Mouse (Mus musculus): ENCODE results near the gene Mrrf. TPM values are rescaled to one million over a fixed set of nuclear protein-coding genes. Genes with fewer than 3 reads are reported as not detected.

The Mrrf gene
- polyA plus RNA-seq (2016; fragmentation: Nextera tagmentation; extraction: Ambion mirVana), result 23.2 and 23.4 TPM in 2 replicates

GRCm38 (mm10) chr2:36136300-36136941 lies at the start of gene Mrrf, which contains the start of gene Rbm18:
Gene Mrrf (plus strand): TSS chr2:36136389.
Gene Rbm18 (minus strand): TSS chr2:36136773.
- Histone ChIP-seq H3K36me3 (replicated peaks) (peaks cover 27% of the 10 kb centered on the region), H3K4me3 (replicated peaks) (peak within 1 kb of the TSS; percentile 70), H3K4me1 (peaks cover 13% of the 10 kb centered on the region), H3K27ac (peak within 1 kb of the TSS; percentile 77), H3K27me3 (no peaks in the 10 kb centered on the region), H3K9ac (peak within 1 kb of the TSS; percentile 73), H3K9me3 (no peaks in the 10 kb centered on the region), H3K4me2 (peak within 1 kb of the TSS; percentile 67)
- ATAC-seq (ENCODE audit: low FRiP score), result peak; percentile 98
- WGBS, result under 1% methylated on average over 50 of the region's 50 CpGs

- H3K27ac ChIP-seq, result no peak overlapping the region
- 26% methylated on average over 3 of the region's 3 CpGs for WGBS
Measured at GRCm38 (mm10) chr2:36089190-36089589, 47.0 kb upstream of the Mrrf start.

GRCm38 (mm10) chr2:36090853-36091741 lies 45.1 kb upstream of the Mrrf start:
- Histone ChIP-seq H3K27ac (no peak overlapping the region), H3K27me3 (peaks cover 97% of the 10 kb centered on the region), H3K36me3 (replicated peaks) (no peaks in the 10 kb centered on the region), H3K4me3 (replicated peaks) (peak overlapping the region; percentile 45), H3K4me2 (peak overlapping the region; percentile 70), H3K9ac (peak overlapping the region; percentile 38; the same call in 1 of the 2 replicates), H3K4me1 (peaks cover 15% of the 10 kb centered on the region), H3K9me3 (no peaks in the 10 kb centered on the region)
- WGBS, result under 1% methylated on average over 70 of the region's 70 CpGs
- peak; percentile 84 for ATAC-seq (ENCODE audit: low FRiP score)

More at GRCm38 (mm10) chr2:36089190-36089589, 47.0 kb upstream of the Mrrf start:
- peaks cover 15% of the 10 kb centered on the region for H3K4me1 ChIP-seq
- H3K36me3 ChIP-seq (replicated peaks), result no peaks in the 10 kb centered on the region
- no peak overlapping the region for H3K4me3 ChIP-seq (replicated peaks)
- no peak overlapping the region for H3K4me2 ChIP-seq
- peaks cover 79% of the 10 kb centered on the region for H3K27me3 ChIP-seq
- H3K9me3 ChIP-seq, result no peaks in the 10 kb centered on the region
- no peak overlapping the region for H3K9ac ChIP-seq
- ATAC-seq (ENCODE audit: low FRiP score), result no peak

GRCm38 (mm10) chr2:36092748-36093147 lies 43.4 kb upstream of the Mrrf start:
- Histone ChIP-seq H3K9ac (no peak overlapping the region), H3K27ac (no peak overlapping the region)

GRCm38 (mm10) chr2:36093301-36093700 lies 42.9 kb upstream of the Mrrf start:
- ATAC-seq (ENCODE audit: low FRiP score), result no peak
- Histone ChIP-seq H3K36me3 (replicated peaks) (no peaks in the 10 kb centered on the region), H3K27ac (no peak overlapping the region), H3K4me1 (peaks cover 15% of the 10 kb centered on the region), H3K9me3 (no peaks in the 10 kb centered on the region), H3K4me3 (replicated peaks) (no peak overlapping the region), H3K9ac (no peak overlapping the region), H3K4me2 (no peak overlapping the region), H3K27me3 (peaks cover 100% of the 10 kb centered on the region)
- WGBS, result 20% methylated on average over 7 of the region's 7 CpGs

More at GRCm38 (mm10) chr2:36092748-36093147, 43.4 kb upstream of the Mrrf start:
- Histone ChIP-seq H3K4me3 (replicated peaks) (no peak overlapping the region), H3K4me1 (peaks cover 15% of the 10 kb centered on the region), H3K36me3 (replicated peaks) (no peaks in the 10 kb centered on the region), H3K4me2 (no peak overlapping the region), H3K9me3 (no peaks in the 10 kb centered on the region), H3K27me3 (peaks cover 99% of the 10 kb centered on the region)
- 4% methylated on average over 4 of the region's 4 CpGs for WGBS
- ATAC-seq (ENCODE audit: low FRiP score), result no peak

- Histone ChIP-seq H3K4me2 (peak overlapping the region; percentile 29), H3K27ac (no peak overlapping the region), H3K27me3 (peaks cover 100% of the 10 kb centered on the region), H3K4me3 (replicated peaks) (peak overlapping the region; percentile 10; the same call in 1 of the 2 replicates), H3K36me3 (replicated peaks) (no peaks in the 10 kb centered on the region), H3K9me3 (no peaks in the 10 kb centered on the region), H3K4me1 (peaks cover 15% of the 10 kb centered on the region), H3K9ac (no peak overlapping the region)
- no peak for ATAC-seq (ENCODE audit: low FRiP score)
- WGBS, result 2% methylated on average over 31 of the region's 31 CpGs
Measured at GRCm38 (mm10) chr2:36093914-36094475, 42.2 kb upstream of the Mrrf start.

GRCm38 (mm10) chr2:36097129-36097815 lies 38.9 kb upstream of the Mrrf start:
- no peak overlapping the region for H3K9ac ChIP-seq
- peaks cover 100% of the 10 kb centered on the region for H3K27me3 ChIP-seq
- ATAC-seq (ENCODE audit: low FRiP score), result no peak
- no peak overlapping the region for H3K27ac ChIP-seq
- peak overlapping the region; percentile 67 for H3K4me2 ChIP-seq
- H3K4me1 ChIP-seq, result peaks cover 1% of the 10 kb centered on the region
- H3K9me3 ChIP-seq, result no peaks in the 10 kb centered on the region
- no peaks in the 10 kb centered on the region for H3K36me3 ChIP-seq (replicated peaks)
- 1% methylated on average over 18 of the region's 18 CpGs for WGBS
- peak overlapping the region; percentile 7; the same call in 1 of the 2 replicates for H3K4me3 ChIP-seq (replicated peaks)

- 2% methylated on average over 5 of the region's 5 CpGs for WGBS
- no peak for ATAC-seq (ENCODE audit: low FRiP score)
Measured at GRCm38 (mm10) chr2:36098021-36098420, 38.2 kb upstream of the Mrrf start.

GRCm38 (mm10) chr2:36099739-36100138 lies 36.5 kb upstream of the Mrrf start:
- Histone ChIP-seq H3K9ac (no peak overlapping the region), H3K4me2 (peak overlapping the region; percentile 67)

More at GRCm38 (mm10) chr2:36098021-36098420, 38.2 kb upstream of the Mrrf start:
- H3K4me2 ChIP-seq, result peak overlapping the region; percentile 67
- H3K27ac ChIP-seq, result no peak overlapping the region
- H3K9ac ChIP-seq, result no peak overlapping the region
- peaks cover 100% of the 10 kb centered on the region for H3K27me3 ChIP-seq
- H3K9me3 ChIP-seq, result no peaks in the 10 kb centered on the region
- no peaks in the 10 kb centered on the region for H3K36me3 ChIP-seq (replicated peaks)
- H3K4me3 ChIP-seq (replicated peaks), result 0 out of 2 replicates have a peak overlapping the region, but pooled peaks have one; percentile 12
- peaks cover 9% of the 10 kb centered on the region for H3K4me1 ChIP-seq

GRCm38 (mm10) chr2:36101866-36102558 lies 34.2 kb upstream of the Mrrf start:
- H3K27me3 ChIP-seq, result peaks cover 100% of the 10 kb centered on the region
- no peak for ATAC-seq (ENCODE audit: low FRiP score)
- H3K4me2 ChIP-seq, result peak overlapping the region; percentile 67
- no peaks in the 10 kb centered on the region for H3K36me3 ChIP-seq (replicated peaks)
- peak overlapping the region; percentile 84 for H3K27ac ChIP-seq
- H3K4me1 ChIP-seq, result peaks cover 37% of the 10 kb centered on the region
- peak overlapping the region; percentile 46 for H3K4me3 ChIP-seq (replicated peaks)
- peak overlapping the region; percentile 50 for H3K9ac ChIP-seq
- 3% methylated on average over 28 of the region's 28 CpGs for WGBS
- H3K9me3 ChIP-seq, result no peaks in the 10 kb centered on the region

More at GRCm38 (mm10) chr2:36099739-36100138, 36.5 kb upstream of the Mrrf start:
- no peak for ATAC-seq (ENCODE audit: low FRiP score)
- Histone ChIP-seq H3K27ac (no peak overlapping the region), H3K9me3 (no peaks in the 10 kb centered on the region), H3K4me1 (peaks cover 26% of the 10 kb centered on the region), H3K36me3 (replicated peaks) (no peaks in the 10 kb centered on the region), H3K27me3 (peaks cover 100% of the 10 kb centered on the region), H3K4me3 (replicated peaks) (peak overlapping the region; percentile 21; the same call in 1 of the 2 replicates)
- 3% methylated on average over 6 of the region's 6 CpGs for WGBS

- H3K4me1 ChIP-seq, result peaks cover 37% of the 10 kb centered on the region
- no peak for ATAC-seq (ENCODE audit: low FRiP score)
Measured at GRCm38 (mm10) chr2:36102559-36102946, 33.6 kb upstream of the Mrrf start.

More at GRCm38 (mm10) chr2:36102559-36102946, 33.6 kb upstream of the Mrrf start:
- H3K4me2 ChIP-seq, result peak overlapping the region; percentile 67
- peak overlapping the region; percentile 84 for H3K27ac ChIP-seq
- WGBS, result 2% methylated on average over 21 of the region's 21 CpGs
- peak overlapping the region; percentile 46 for H3K4me3 ChIP-seq (replicated peaks)
- peaks cover 100% of the 10 kb centered on the region for H3K27me3 ChIP-seq
- no peaks in the 10 kb centered on the region for H3K9me3 ChIP-seq
- H3K9ac ChIP-seq, result peak overlapping the region; percentile 50
- no peaks in the 10 kb centered on the region for H3K36me3 ChIP-seq (replicated peaks)
